Mouse (Mus musculus): ENCODE measurements at regions not wholly inside any gene's neighbourhood (a gene's known extent, or its start where the extent isn't known, plus 50 kb on each side); places are given as distances from the start of the nearest gene placed in this dataset.

DNA sequence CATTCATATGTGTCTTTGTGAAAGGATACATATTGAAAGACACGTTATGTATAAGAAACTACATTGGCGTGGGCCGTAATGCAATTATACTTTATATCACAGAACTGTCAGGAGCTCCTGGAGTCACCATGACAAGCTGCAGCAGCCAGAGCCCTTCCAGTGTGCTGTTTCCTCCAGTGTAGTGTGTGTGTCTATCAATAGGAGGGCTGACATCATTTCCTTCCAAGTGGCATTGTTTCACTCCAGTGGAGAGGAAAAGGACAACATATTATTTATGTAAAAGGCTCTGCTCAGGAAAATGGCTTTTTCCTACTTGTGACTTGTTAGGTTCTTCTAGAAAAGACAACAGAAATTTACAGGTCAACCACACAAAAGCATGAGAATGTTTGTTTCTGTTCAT, 172.5 kb downstream of the Ankrd50 start:
- Histone ChIP-seq H3K4me2 (no peak overlapping the region), H3K9me3 (replicated peaks) (no peaks in the 10 kb centered on the region), H3K9ac (no peak overlapping the region), H3K27ac (0 out of 2 replicates have a peak overlapping the region, but pooled peaks have one; percentile 40), H3K4me3 (no peak overlapping the region), H3K4me1 (no peaks in the 10 kb centered on the region), H3K36me3 (no peaks in the 10 kb centered on the region), H3K27me3 (replicated peaks) (no peaks in the 10 kb centered on the region)
- WGBS (ENCODE audit: insufficient replicate concordance) = 50% methylated on average over 3 of the region's 3 CpGs
- no peak for ATAC-seq

DNA sequence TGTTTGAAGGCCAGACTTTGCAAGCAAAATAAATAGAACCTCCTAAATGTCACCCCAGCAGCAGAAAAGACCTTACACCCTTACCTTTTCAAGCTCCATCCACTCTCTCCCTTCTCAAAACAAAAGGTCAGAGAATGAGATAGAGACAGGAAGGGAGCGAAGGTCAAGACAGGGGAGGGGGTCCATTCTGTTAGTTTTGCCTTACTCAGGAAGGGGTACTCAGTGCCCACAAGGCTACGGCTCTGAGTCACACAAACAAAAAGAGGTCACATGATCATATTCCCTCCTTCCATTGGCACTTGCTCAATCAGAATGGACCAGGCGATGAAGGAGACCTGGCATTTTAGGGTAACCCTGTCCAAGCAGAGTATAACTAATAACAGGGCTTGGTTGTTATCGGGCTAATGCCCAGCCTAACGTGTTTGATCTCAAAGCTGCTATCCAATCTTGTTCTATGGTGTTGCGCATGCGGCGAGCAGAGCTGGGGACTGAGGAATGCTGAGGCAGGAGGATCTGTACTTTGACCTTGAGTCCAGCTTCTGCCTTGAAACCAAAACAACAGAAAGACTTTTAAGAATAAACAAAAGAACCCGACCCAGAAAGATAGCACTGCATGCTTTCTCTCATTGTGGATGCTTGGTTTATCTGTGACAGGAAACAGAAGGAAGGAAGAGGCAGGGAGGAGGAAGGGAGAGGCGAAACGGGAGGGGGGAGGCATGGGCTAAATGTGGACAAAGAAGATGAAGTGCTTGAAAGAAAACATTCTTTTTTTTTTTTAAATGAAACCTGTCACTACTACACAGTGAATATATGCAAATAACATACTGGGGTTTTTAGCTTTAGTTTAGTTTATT, 184.5 kb downstream of the Ankrd50 start:
- H3K9ac ChIP-seq = no peak overlapping the region
- no peaks in the 10 kb centered on the region for H3K27me3 ChIP-seq (replicated peaks)
- H3K4me3 ChIP-seq = no peak overlapping the region
- no peaks in the 10 kb centered on the region for H3K36me3 ChIP-seq
- WGBS (ENCODE audit: insufficient replicate concordance) = 30% methylated on average over 11 of the region's 11 CpGs
- no peaks in the 10 kb centered on the region for H3K9me3 ChIP-seq (replicated peaks)
- ATAC-seq = no peak
- H3K4me1 ChIP-seq = 0 out of 2 replicates have a peak, but pooled peaks cover 10% of the 10 kb centered on the region
- 0 out of 2 replicates have a peak overlapping the region, but pooled peaks have one; percentile 25 for H3K27ac ChIP-seq
- H3K4me2 ChIP-seq = no peak overlapping the region

DNA sequence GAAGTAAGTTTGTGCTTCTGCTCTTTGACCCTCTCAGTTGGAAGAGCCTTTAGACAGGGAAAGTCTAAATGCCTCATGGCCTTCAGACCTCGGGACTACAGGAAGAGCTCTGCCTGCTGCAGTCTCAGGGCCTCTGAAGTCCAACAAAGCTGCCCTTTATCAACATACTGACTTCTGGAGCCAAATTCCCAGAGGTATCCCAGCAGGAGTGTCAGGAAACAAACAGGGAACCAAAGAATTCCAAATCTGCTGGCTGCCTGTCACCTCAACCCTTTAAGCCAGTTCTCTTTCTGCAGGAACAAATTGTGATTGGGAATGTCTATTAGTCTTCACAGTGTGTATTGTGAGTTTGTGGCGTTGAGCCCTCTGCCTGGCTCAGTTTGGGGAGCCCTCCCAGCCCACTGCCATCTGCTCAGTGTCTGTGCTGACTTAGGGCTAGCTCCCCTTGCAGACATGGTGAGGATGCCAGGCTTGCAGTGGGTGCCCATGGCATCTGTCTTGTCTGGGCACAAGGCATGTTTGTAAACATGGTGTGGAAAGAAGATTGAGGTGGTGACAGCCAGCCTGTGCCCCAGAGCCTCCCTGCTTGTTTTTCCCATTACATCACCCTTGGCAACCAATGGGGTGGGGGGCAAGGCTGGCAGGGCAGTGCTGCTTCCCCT, 185.3 kb downstream of the Ankrd50 start:
- 0 out of 2 replicates have a peak, but pooled peaks cover 10% of the 10 kb centered on the region for H3K4me1 ChIP-seq
- H3K27me3 ChIP-seq (replicated peaks) = no peaks in the 10 kb centered on the region
- 39% methylated on average over 2 of the region's 2 CpGs for WGBS (ENCODE audit: insufficient replicate concordance)
- H3K9me3 ChIP-seq (replicated peaks) = no peaks in the 10 kb centered on the region
- H3K27ac ChIP-seq = 0 out of 2 replicates have a peak overlapping the region, but pooled peaks have one; percentile 25
- no peak overlapping the region for H3K4me2 ChIP-seq
- no peaks in the 10 kb centered on the region for H3K36me3 ChIP-seq
- no peak overlapping the region for H3K4me3 ChIP-seq
- H3K9ac ChIP-seq = no peak overlapping the region
- ATAC-seq = no peak

DNA sequence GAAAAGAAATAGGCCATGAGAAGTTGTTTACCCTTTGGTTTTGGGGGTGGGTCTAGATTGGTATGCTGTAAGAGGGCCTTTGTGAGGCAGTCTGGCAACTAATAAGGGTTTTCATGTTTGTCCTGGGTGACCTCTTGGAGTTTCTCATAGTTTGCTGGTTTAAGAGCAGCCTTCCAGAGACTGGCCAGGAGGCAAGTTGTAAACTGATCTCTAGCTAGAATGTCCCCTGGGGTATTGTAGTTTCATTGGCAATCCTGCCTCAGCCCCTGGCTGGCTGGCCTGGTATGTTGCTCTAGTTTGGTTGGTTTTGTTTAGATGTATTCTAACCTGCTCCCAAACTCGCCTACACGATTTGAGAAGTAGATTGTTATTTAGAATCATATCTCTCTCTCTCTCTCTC, 187.1 kb downstream of the Ankrd50 start:
- Histone ChIP-seq H3K4me3 (no peak overlapping the region), H3K9me3 (replicated peaks) (no peaks in the 10 kb centered on the region), H3K9ac (no peak overlapping the region), H3K36me3 (no peaks in the 10 kb centered on the region), H3K27ac (no peak overlapping the region), H3K4me1 (0 out of 2 replicates have a peak, but pooled peaks cover 10% of the 10 kb centered on the region), H3K27me3 (replicated peaks) (no peaks in the 10 kb centered on the region), H3K4me2 (no peak overlapping the region)
- 52% methylated on average over 2 of the region's 2 CpGs for WGBS (ENCODE audit: insufficient replicate concordance)
- no peak for ATAC-seq

DNA sequence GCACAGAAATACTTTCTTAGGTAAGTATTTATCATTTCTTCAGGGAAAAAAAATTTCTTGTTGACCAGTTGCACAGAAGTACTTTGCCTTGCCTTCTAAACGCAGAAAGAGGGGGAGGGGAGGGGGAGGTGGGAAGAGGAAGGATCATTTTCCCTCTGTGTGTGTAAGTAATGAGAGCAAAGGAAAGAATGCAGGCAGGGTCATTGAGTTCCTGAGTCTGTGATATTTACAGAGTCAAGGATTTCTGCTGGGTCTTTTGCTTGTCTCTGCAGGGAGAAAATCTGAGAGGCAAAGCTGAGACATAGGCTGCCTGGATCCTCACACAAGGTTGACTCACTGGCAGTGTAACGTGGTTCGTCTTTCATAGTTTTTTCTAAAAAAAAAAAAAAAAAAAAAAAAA, 195.6 kb downstream of the Ankrd50 start:
- Histone ChIP-seq H3K4me3 (no peak overlapping the region), H3K36me3 (no peaks in the 10 kb centered on the region), H3K4me1 (peaks cover 6% of the 10 kb centered on the region; the same call in 1 of the 2 replicates), H3K27ac (no peak overlapping the region), H3K27me3 (replicated peaks) (no peaks in the 10 kb centered on the region), H3K9ac (no peak overlapping the region), H3K4me2 (no peak overlapping the region), H3K9me3 (replicated peaks) (no peaks in the 10 kb centered on the region)
- 39% methylated on average over 3 of the region's 3 CpGs for WGBS (ENCODE audit: insufficient replicate concordance)
- ATAC-seq = no peak

DNA sequence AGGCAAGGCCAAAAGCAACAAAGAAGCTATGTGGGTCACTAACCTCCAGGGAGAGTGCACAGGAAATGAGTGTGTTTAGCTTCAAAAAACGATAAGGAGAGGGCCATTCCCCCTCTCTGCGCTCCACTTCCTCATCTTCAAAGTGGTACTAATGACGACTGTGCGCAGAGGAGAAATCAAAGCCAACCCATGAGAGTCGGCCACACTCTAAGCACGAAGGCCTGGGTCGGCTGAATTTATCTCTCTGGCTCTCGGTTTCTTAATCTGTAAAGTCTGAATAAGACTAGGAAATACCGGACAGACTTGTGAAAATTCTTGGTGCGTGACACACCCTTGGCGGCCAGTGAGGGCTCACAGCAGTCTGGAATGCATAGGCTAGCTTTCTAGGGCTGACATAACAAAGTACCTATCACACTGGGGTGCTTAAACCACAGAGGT, 200.9 kb downstream of the Ankrd50 start:
- peak; percentile 54; the same call in 1 of the 2 replicates for ATAC-seq
- Histone ChIP-seq H3K4me2 (peak overlapping the region; percentile 18; the same call in 1 of the 2 replicates), H3K36me3 (no peaks in the 10 kb centered on the region), H3K27ac (no peak overlapping the region), H3K27me3 (replicated peaks) (no peaks in the 10 kb centered on the region), H3K4me3 (no peak overlapping the region), H3K9ac (no peak overlapping the region), H3K9me3 (replicated peaks) (no peaks in the 10 kb centered on the region), H3K4me1 (peaks cover 13% of the 10 kb centered on the region; the same call in 1 of the 2 replicates)
- 13% methylated on average over 11 of the region's 11 CpGs for WGBS (ENCODE audit: insufficient replicate concordance)

DNA sequence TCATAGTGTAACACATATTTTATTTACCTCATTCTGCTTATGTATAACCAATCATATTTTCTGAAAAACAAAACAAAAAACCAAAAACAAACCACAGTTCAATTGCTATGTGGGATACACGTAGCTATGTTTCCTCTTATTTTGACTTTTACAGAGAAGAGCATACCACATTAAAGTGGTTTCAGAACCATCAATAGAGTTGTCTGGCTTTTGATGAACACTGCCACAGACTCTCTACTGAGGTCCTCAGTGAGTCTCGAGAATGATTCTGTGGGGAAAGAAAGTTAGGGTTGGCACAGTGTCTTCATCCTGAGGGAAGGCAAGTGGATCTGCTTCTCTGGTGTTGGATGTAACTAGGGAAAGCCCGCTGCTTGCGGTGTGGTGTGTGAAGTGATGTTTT, 201.8 kb downstream of the Ankrd50 start:
- no peak overlapping the region for H3K4me2 ChIP-seq
- ATAC-seq = no peak
- peaks cover 10% of the 10 kb centered on the region; the same call in 1 of the 2 replicates for H3K4me1 ChIP-seq
- no peak overlapping the region for H3K9ac ChIP-seq
- no peaks in the 10 kb centered on the region for H3K36me3 ChIP-seq
- H3K27me3 ChIP-seq (replicated peaks) = no peaks in the 10 kb centered on the region
- no peaks in the 10 kb centered on the region for H3K9me3 ChIP-seq (replicated peaks)
- H3K27ac ChIP-seq = no peak overlapping the region
- WGBS (ENCODE audit: insufficient replicate concordance) = 65% methylated on average over 4 of the region's 4 CpGs
- no peak overlapping the region for H3K4me3 ChIP-seq

DNA sequence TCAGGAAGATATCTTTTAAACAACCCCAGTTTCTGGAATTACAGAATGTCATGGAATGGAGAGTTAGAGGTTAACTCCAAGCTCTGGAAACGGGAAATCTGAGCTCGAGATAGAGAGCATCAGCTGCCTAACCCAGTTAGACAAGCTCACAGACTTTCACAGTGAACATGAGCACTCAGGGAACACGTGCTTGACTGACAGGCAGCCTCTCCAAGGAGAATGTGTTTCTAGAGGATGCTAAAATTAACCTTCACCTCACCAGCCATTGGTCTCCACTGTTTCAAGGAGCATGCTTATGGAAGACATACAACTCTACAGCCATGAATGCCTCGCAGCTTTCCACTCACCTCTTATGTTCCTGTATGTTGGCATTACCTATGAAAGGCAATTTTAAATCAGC, 203.0 kb downstream of the Ankrd50 start:
- no peak for ATAC-seq
- WGBS (ENCODE audit: insufficient replicate concordance) = 43% methylated on average over 4 of the region's 4 CpGs
- Histone ChIP-seq H3K36me3 (no peaks in the 10 kb centered on the region), H3K9ac (no peak overlapping the region), H3K4me3 (no peak overlapping the region), H3K4me2 (no peak overlapping the region), H3K9me3 (replicated peaks) (no peaks in the 10 kb centered on the region), H3K27ac (no peak overlapping the region), H3K4me1 (peaks cover 10% of the 10 kb centered on the region; the same call in 1 of the 2 replicates), H3K27me3 (replicated peaks) (no peaks in the 10 kb centered on the region)

DNA sequence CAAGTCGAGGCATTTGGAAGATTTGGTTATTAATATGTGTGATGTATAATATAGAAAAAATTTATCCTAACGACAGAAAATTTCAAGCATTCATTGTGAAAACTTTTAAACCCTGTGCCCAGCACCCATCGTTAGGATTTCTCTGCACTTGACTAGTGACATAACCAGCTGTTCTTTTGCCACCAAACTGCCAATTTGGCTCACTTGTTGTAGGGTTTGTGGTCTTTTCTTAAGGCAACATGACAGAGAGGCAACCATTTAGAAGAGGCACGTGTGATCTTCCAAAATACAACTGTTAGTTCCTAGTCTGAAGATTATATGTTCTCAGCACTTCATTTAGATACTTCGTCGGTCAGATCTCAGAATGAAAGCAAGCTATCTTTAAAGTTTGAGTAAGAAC, 203.8 kb downstream of the Ankrd50 start:
- no peaks in the 10 kb centered on the region for H3K27me3 ChIP-seq (replicated peaks)
- no peak overlapping the region for H3K4me3 ChIP-seq
- 65% methylated on average over 6 of the region's 6 CpGs for WGBS (ENCODE audit: insufficient replicate concordance)
- H3K4me2 ChIP-seq = no peak overlapping the region
- ATAC-seq = no peak
- no peak overlapping the region for H3K9ac ChIP-seq
- H3K4me1 ChIP-seq = peaks cover 10% of the 10 kb centered on the region; the same call in 1 of the 2 replicates
- H3K27ac ChIP-seq = no peak overlapping the region
- H3K36me3 ChIP-seq = no peaks in the 10 kb centered on the region
- no peaks in the 10 kb centered on the region for H3K9me3 ChIP-seq (replicated peaks)

DNA sequence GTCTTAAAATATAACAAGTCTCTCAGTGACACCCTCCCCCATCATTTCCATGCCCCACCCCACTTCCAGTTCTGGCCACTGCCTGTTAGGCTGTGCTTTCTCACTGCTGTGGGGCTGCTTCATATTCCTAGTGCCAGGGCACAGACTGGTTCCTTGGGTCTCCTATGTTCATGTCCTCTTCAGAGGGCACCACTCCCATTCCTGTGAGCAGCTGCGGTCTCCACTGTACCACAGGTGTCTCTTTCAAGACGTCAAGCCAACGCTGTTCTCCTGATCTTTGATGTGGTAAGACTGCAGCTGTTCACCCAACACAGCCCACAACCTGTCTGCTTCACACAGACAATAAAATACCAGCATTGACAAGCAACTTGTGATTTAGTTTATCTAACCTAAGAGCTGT, 204.5 kb downstream of the Ankrd50 start:
- 73% methylated on average over 3 of the region's 3 CpGs for WGBS (ENCODE audit: insufficient replicate concordance)
- ATAC-seq = no peak
- H3K27me3 ChIP-seq (replicated peaks) = no peaks in the 10 kb centered on the region
- no peaks in the 10 kb centered on the region for H3K36me3 ChIP-seq
- H3K4me3 ChIP-seq = no peak overlapping the region
- H3K9ac ChIP-seq = no peak overlapping the region
- no peak overlapping the region for H3K27ac ChIP-seq
- H3K4me1 ChIP-seq = peaks cover 10% of the 10 kb centered on the region; the same call in 1 of the 2 replicates
- no peak overlapping the region for H3K4me2 ChIP-seq
- H3K9me3 ChIP-seq (replicated peaks) = no peaks in the 10 kb centered on the region

DNA sequence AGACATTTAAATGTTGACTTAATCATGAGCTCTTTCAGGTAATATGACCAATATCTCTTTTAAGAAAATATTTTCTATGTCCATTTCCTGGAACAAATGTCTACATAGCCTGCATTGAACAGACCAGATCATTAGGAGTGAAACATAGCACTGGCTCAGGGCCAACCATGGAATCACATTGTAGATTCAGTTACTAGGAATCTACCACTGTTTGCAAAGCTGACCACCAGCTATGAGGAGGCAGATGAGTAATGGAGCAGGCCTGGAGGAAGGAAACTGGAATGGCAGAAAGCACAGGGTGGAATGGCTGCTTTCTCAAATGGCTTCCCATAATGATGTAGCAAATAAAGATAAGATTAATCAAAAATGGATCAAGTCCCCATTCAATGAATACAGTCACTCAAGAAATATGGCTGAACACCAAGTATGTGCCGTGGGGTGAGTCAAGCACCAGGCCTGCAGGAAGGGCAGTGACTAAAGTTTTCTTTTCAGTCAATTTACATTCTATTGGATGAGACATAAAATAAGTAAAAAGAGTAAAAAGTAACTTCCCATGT, 207.6 kb downstream of the Ankrd50 start:
- no peaks in the 10 kb centered on the region for H3K36me3 ChIP-seq
- H3K9ac ChIP-seq = no peak overlapping the region
- no peaks in the 10 kb centered on the region for H3K9me3 ChIP-seq (replicated peaks)
- H3K4me1 ChIP-seq = no peaks in the 10 kb centered on the region
- H3K4me2 ChIP-seq = no peak overlapping the region
- H3K4me3 ChIP-seq = no peak overlapping the region
- no peaks in the 10 kb centered on the region for H3K27me3 ChIP-seq (replicated peaks)
- 66% methylated on average over 1 of the region's 1 CpGs for WGBS (ENCODE audit: insufficient replicate concordance)
- no peak for ATAC-seq
- no peak overlapping the region for H3K27ac ChIP-seq

DNA sequence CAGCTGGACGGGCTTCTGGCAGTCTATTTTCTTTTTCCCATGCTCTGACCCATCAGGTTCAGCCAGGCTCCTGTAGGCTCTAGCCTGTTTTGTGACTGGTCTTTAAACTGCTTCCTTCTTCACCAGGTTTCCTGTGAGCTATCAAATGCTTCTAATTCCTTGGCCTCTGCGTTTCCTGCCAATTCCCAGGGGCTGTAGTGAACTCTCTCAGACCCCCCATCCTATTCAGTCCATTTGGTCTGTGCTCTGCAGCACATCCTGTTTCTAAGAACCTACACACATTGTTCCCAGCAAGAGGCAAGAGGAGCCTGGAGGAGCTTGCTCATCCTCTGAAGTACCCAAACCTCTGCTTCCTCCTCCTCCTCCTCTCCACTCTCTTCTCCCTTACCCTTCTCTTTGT, 209.3 kb downstream of the Ankrd50 start:
- ATAC-seq = no peak
- H3K36me3 ChIP-seq = no peaks in the 10 kb centered on the region
- 41% methylated on average over 2 of the region's 2 CpGs for WGBS (ENCODE audit: insufficient replicate concordance)
- no peaks in the 10 kb centered on the region for H3K27me3 ChIP-seq (replicated peaks)
- H3K9me3 ChIP-seq (replicated peaks) = no peaks in the 10 kb centered on the region
- H3K4me1 ChIP-seq = no peaks in the 10 kb centered on the region
- H3K27ac ChIP-seq = no peak overlapping the region
- no peak overlapping the region for H3K9ac ChIP-seq
- no peak overlapping the region for H3K4me3 ChIP-seq
- no peak overlapping the region for H3K4me2 ChIP-seq

All from liver, embryonic 12.5 days (tissue).